ENCODE assay signal across 16 mouse cellular contexts in the genomic region with DNA sequence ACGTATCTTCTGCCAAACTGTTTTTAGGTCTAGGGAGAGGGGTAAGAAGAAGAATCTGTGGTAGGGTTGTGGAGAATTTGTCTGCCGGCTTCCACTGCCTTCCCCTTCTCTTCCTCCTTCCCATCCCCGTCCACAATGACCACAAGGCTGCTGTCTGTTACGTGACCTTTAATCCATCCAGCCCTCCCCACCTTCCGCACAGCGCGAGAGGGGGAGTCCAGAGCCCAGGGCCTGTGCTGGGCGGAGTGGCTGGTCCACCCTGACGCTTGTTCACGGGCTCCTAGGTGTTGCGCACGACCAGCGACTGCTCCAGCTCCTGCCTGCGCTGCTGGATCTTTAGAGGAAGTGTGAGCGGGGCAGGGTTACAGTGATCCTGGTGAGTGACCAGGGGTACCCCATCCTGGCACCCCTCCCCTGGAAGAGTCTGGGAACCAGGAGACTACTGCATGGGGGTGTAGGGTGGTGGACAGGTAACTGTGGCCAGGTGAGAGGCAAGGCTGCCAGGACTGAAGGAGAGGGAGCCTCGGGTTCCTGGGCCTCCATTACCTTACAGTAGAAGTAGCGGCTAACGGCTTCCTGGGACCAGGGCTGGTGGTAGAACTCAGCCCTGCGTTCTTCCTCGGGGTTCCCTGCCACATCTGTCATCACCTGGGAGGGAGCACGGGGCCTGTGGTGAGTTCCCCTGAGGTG. TPM values are rescaled to one million over a fixed set of nuclear protein-coding genes. Genes with fewer than 3 reads are reported as not detected.
DNase-seq lines count a peak whose midpoint lies in the region; ATAC-seq and TF ChIP-seq lines count a peak whose summit lies in the region.
"Had no signal": no experiment of that assay in that cellular context is flagged by ENCODE, and none has a peak within 500 bp of the region (broad histone marks: within the 10 kb centered on the region; RNA-seq: fewer than 3 reads in every experiment).

No protein-coding gene starts in this region.

- 0 out of 2 replicates have a peak overlapping the region, but pooled peaks have one; percentile 9 for H3K27ac ChIP-seq in forebrain, embryonic 10.5 days
- H3K27ac ChIP-seq in forebrain, embryonic 13.5 days, result no peak overlapping the region
- H3K27ac ChIP-seq in MEL (ENCODE audit: control insufficient read depth, low read depth, low read length), result no peak overlapping the region
- H3K27ac ChIP-seq: macrophage; neural tube, embryonic 15.5 days; stomach, embryonic 15.5 days had no signal

- no peak overlapping the region for H3K4me3 ChIP-seq in forebrain, embryonic 10.5 days
- H3K4me3 ChIP-seq in forebrain, embryonic 13.5 days, result no peak overlapping the region
- no peak overlapping the region for H3K4me3 ChIP-seq in MEL (ENCODE audit: control insufficient read depth in 1 of 2, insufficient read depth in 1 of 2, low read depth in 2 of 2, low read length in 2 of 2)
- H3K4me3 ChIP-seq: neural tube, embryonic 15.5 days; stomach, embryonic 15.5 days had no signal

- H3K27me3 ChIP-seq in forebrain, embryonic 10.5 days (ENCODE audit: poor library complexity, severe bottlenecking), result peaks cover 51% of the 10 kb centered on the region
- H3K27me3 ChIP-seq in forebrain, embryonic 13.5 days, result no peaks in the 10 kb centered on the region
- no peaks in the 10 kb centered on the region for H3K27me3 ChIP-seq in MEL (ENCODE audit: control insufficient read depth in 1 of 2, insufficient read depth in 2 of 2, low read length in 2 of 2)
- H3K27me3 ChIP-seq: neural tube, embryonic 15.5 days; Patski; stomach, embryonic 15.5 days had no signal

- no peak for ATAC-seq in forebrain, embryonic 13.5 days
- ATAC-seq in frontal cortex, adult (ENCODE audit: low TSS enrichment), result no peak
- no peak for ATAC-seq in monocyte, adult 5-6 weeks (replicated peaks; ENCODE audit: insufficient number of reproducible peaks, low FRiP score, low TSS enrichment, poor library complexity, severe bottlenecking)
- ATAC-seq: Patski had no signal

- no peaks in the 10 kb centered on the region for H3K9me3 ChIP-seq in forebrain, embryonic 10.5 days
- no peaks in the 10 kb centered on the region for H3K9me3 ChIP-seq in forebrain, embryonic 13.5 days (replicated peaks)
- no peaks in the 10 kb centered on the region for H3K9me3 ChIP-seq in MEL (replicated peaks; ENCODE audit: insufficient read depth, low read length)
- H3K9me3 ChIP-seq: neural tube, embryonic 15.5 days; stomach, embryonic 15.5 days had no signal

- no peak; a peak in 1 of 4 replicates for TF ChIP-seq POLR2A in MEL (IDR thresholded peaks at IDR 0.05; ENCODE audit: control insufficient read depth in 1 of 2, insufficient read depth in 1 of 2, low read depth in 1 of 2, low read length in 2 of 2, poor library complexity in 1 of 2)

- H3K4me2 ChIP-seq in forebrain, embryonic 13.5 days, result no peak overlapping the region

- 52% methylated on average over 21 of the region's 21 CpGs for WGBS in forebrain, embryonic 10.5 days
- WGBS in forebrain, embryonic 13.5 days, result 67% methylated on average over 21 of the region's 21 CpGs

- no peak for TF ChIP-seq EP300 in MEL (IDR thresholded peaks at IDR 0.05; ENCODE audit: low read depth in 1 of 2, low read length in 2 of 2)

- peaks cover 15% of the 10 kb centered on the region for H3K79me2 ChIP-seq in MEL (ENCODE audit: control insufficient read depth, insufficient read depth, low read length, poor library complexity)

- H3K9ac ChIP-seq in forebrain, embryonic 13.5 days, result no peak overlapping the region
- H3K9ac ChIP-seq in MEL (ENCODE audit: control insufficient read depth, low read depth, low read length, poor library complexity, severe bottlenecking), result no peak overlapping the region
- H3K9ac ChIP-seq: neural tube, embryonic 15.5 days; stomach, embryonic 15.5 days had no signal

- TF ChIP-seq RAD21 in MEL (IDR thresholded peaks at IDR 0.05; ENCODE audit: low read depth, low read length), result no peak

- H3K36me3 ChIP-seq in forebrain, embryonic 10.5 days (replicated peaks), result peaks cover 78% of the 10 kb centered on the region
- H3K36me3 ChIP-seq in forebrain, embryonic 13.5 days (ENCODE audit: poor library complexity, severe bottlenecking), result peaks cover 75% of the 10 kb centered on the region
- peaks cover 5 to 8% of the 10 kb centered on the region in 2 experiments; a peak in 3 of 4 replicates for H3K36me3 ChIP-seq in MEL (ENCODE audit: control insufficient read depth in 1 of 2, insufficient read depth in 2 of 2, low read length in 2 of 2)

- DNase-seq in forebrain, embryonic 10.5 days (ENCODE audit: extremely low spot score, low spot score), result no peak
- peak; percentile 31 to 43 for DNase-seq in kidney, postnatal 4 days
- no peak for DNase-seq in kidney, postnatal 14 days
- DNase-seq in MEL (ENCODE audit: low read depth, low spot score), result no peak
- DNase-seq in liver, result peak; percentile 26
- DNase-seq: B cell, adult 2 months; heart, adult 18-20 months; right cerebral cortex, postnatal 25 days had no signal

- TF ChIP-seq CTCF in MEL (IDR thresholded peaks at IDR 0.05 in 2 of 3, conservative IDR thresholded peaks at IDR 0.05 in 1 of 3; ENCODE audit: control insufficient read depth in 1 of 3, insufficient read depth in 1 of 3, low read depth in 2 of 3, low read length in 3 of 3, poor library complexity in 1 of 3, severe bottlenecking in 1 of 3), result no peak

- H3K4me1 ChIP-seq in forebrain, embryonic 10.5 days, result peaks cover 76% of the 10 kb centered on the region
- H3K4me1 ChIP-seq in forebrain, embryonic 13.5 days, result peaks cover 64% of the 10 kb centered on the region
- H3K4me1 ChIP-seq in MEL (ENCODE audit: control insufficient read depth in 1 of 2, insufficient read depth in 2 of 2, low read length in 2 of 2), result peaks cover 3 to 16% of the 10 kb centered on the region in 2 experiments; a peak in 3 of 4 replicates

TF ChIP-seq in MEL, 35 proteins besides CTCF, POLR2A, EP300 and RAD21:
- TF ChIP-seq POLR2AphosphoS5 (IDR thresholded peaks at IDR 0.05; ENCODE audit: borderline replicate concordance, low read depth, low read length) (no peak), POLR2AphosphoS2 (IDR thresholded peaks at IDR 0.05; ENCODE audit: low read length) (peak; percentile 14; the same call in 1 of the 2 replicates)

RNA-seq across cellular contexts. Expression of a gene that starts 6.1 kb away (rescaled TPM):
- 15.1 and 16.0 TPM in 2 replicates for polyA plus RNA-seq in forebrain, embryonic 10.5 days (2016; fragmentation: Nextera tagmentation; extraction: Ambion mirVana)
- 15.0 and 17.2 TPM in 2 replicates for polyA plus RNA-seq in forebrain, embryonic 13.5 days (2015; fragmentation: Nextera tagmentation; extraction: Ambion mirVana)
- total RNA-seq in MEL (2012; rRNA removed), result 37.1 and 37.9 TPM in 2 replicates
- polyA plus RNA-seq in MEL (2012; ENCODE audit: insufficient read depth in 1 of 2, insufficient read length in 2 of 2, low read depth in 1 of 2, low replicate concordance in 2 of 2, missing spikeins in 1 of 2), result 10 to 100 TPM in 1 of 2 experiments, not detected in 1; 39.7 TPM
- 13.2 to 33.8 TPM (median 15.2 TPM) in 3 replicates for total RNA-seq in monocyte, adult 5-6 weeks (2017)

RNA-seq across cellular contexts. Expression of a gene that starts 15.3 kb away (rescaled TPM):
- polyA plus RNA-seq in forebrain, embryonic 10.5 days (2016; fragmentation: Nextera tagmentation; extraction: Ambion mirVana), result 193 and 197 TPM in 2 replicates
- 117 and 124 TPM in 2 replicates for polyA plus RNA-seq in forebrain, embryonic 13.5 days (2015; fragmentation: Nextera tagmentation; extraction: Ambion mirVana)
- 228 and 257 TPM in 2 replicates for total RNA-seq in MEL (2012; rRNA removed)
- polyA plus RNA-seq in MEL (2012; ENCODE audit: insufficient read depth in 1 of 2, insufficient read length in 2 of 2, low read depth in 1 of 2, low replicate concordance in 2 of 2, missing spikeins in 1 of 2), result 100 to 1,000 TPM in 1 of 2 experiments, not detected in 1; 244 TPM
- 33.8 to 45.3 TPM (median 42.1 TPM) in 3 replicates for total RNA-seq in monocyte, adult 5-6 weeks (2017)

RNA-seq across cellular contexts. Expression of a gene that starts 31.6 kb away (rescaled TPM):
- polyA plus RNA-seq in forebrain, embryonic 10.5 days (2016; fragmentation: Nextera tagmentation; extraction: Ambion mirVana), result 34.7 and 39.7 TPM in 2 replicates
- 111 and 114 TPM in 2 replicates for polyA plus RNA-seq in forebrain, embryonic 13.5 days (2015; fragmentation: Nextera tagmentation; extraction: Ambion mirVana)
- 2.1 and 2.7 TPM in 2 replicates for total RNA-seq in MEL (2012; rRNA removed)
- 10 to 100 TPM in 1 of 2 experiments, not detected in 1; 16.5 TPM for polyA plus RNA-seq in MEL (2012; ENCODE audit: insufficient read depth in 1 of 2, insufficient read length in 2 of 2, low read depth in 1 of 2, low replicate concordance in 2 of 2, missing spikeins in 1 of 2)
- total RNA-seq in monocyte, adult 5-6 weeks (2017), result 1.3 to 8.1 TPM (median 3.0 TPM) in 3 replicates

RNA-seq across cellular contexts. Expression of a gene that starts 36.0 kb away (rescaled TPM):
- 0.06 TPM in 1 of 2 replicates, not detected in the other for polyA plus RNA-seq in forebrain, embryonic 10.5 days (2016; fragmentation: Nextera tagmentation; extraction: Ambion mirVana)
- 0.62 TPM in 2 replicates for polyA plus RNA-seq in forebrain, embryonic 13.5 days (2015; fragmentation: Nextera tagmentation; extraction: Ambion mirVana)
- not detected in 2 replicates for total RNA-seq in MEL (2012; rRNA removed)
- polyA plus RNA-seq in MEL (2012; ENCODE audit: insufficient read depth in 1 of 2, insufficient read length in 2 of 2, low read depth in 1 of 2, low replicate concordance in 2 of 2, missing spikeins in 1 of 2), result not detected
- total RNA-seq in monocyte, adult 5-6 weeks (2017), result not detected in 3 replicates
- total RNA-seq: heart, adult 18-20 months; left cerebral cortex, postnatal 10 days had no signal
- polyA plus RNA-seq: macrophage, Patski had no signal

RNA-seq across cellular contexts. Expression of a gene that starts 51.8 kb away (rescaled TPM):
- polyA plus RNA-seq in forebrain, embryonic 10.5 days (2016; fragmentation: Nextera tagmentation; extraction: Ambion mirVana), result 0.09 and 0.15 TPM in 2 replicates
- 0.06 and 0.15 TPM in 2 replicates for polyA plus RNA-seq in forebrain, embryonic 13.5 days (2015; fragmentation: Nextera tagmentation; extraction: Ambion mirVana)
- total RNA-seq in MEL (2012; rRNA removed), result 0.12 and 0.13 TPM in 2 replicates
- polyA plus RNA-seq in MEL (2012; ENCODE audit: insufficient read depth in 1 of 2, insufficient read length in 2 of 2, low read depth in 1 of 2, low replicate concordance in 2 of 2, missing spikeins in 1 of 2), result under 1 TPM in 1 of 2 experiments, not detected in 1; 0.32 TPM
- not detected in 3 replicates for total RNA-seq in monocyte, adult 5-6 weeks (2017)
- polyA plus RNA-seq: Patski had no signal

Comparison
In these comparisons a context has a peak if more than half of its experiments do, and no peak if none do; other contexts are left out.
1. DNase-seq: peak in kidney, postnatal 4 days (2 of 2) and liver (single experiment); none in forebrain, embryonic 10.5 days (single experiment), kidney, postnatal 14 days (single experiment) and MEL (single experiment).